Mouse (Mus musculus) liver, embryonic 15.5 days (tissue): Measurements from ENCODE around the gene Fbxo9. TPM values are rescaled to one million over a fixed set of nuclear protein-coding genes. Genes with fewer than 3 reads are reported as not detected.

Experiments used
- ATAC-seq: fragments of 200-750 bp; cut with Nextera tagmentation; 2 replicates; pipeline ENCODE4 v1.8.0; 2017; ENCODE audit warnings: moderate number of reproducible peaks, mild to moderate bottlenecking, moderate library complexity; ENCODE audit not compliant: insufficient read depth
- H3K27ac ChIP-seq: fragments of 300-500 bp; sonication (generic); replicated peaks from 2 replicates; pipeline ENCODE4 v1.5.1; 2015; ENCODE audit warnings: mild to moderate bottlenecking, inconsistent platforms
- H3K27me3 ChIP-seq: fragments of 300-500 bp; sonication (generic); 2 replicates; pipeline ENCODE4 v1.6.1; 2015; ENCODE audit warnings: mild to moderate bottlenecking, inconsistent platforms
- H3K36me3 ChIP-seq: fragments of 300-500 bp; sonication (generic); replicated peaks from 2 replicates; pipeline ENCODE4 v1.6.1; 2015; ENCODE audit warnings: moderate library complexity, mild to moderate bottlenecking, inconsistent platforms
- H3K4me1 ChIP-seq: fragments of 300-500 bp; sonication (generic); replicated peaks from 2 replicates; pipeline ENCODE4 v1.6.1; 2015; ENCODE audit warnings: inconsistent platforms
- H3K4me2 ChIP-seq: fragments of 300-500 bp; sonication (generic); 2 replicates; pipeline ENCODE4 v1.6.1; 2015; ENCODE audit warnings: moderate library complexity, mild to moderate bottlenecking, inconsistent platforms
- H3K4me3 ChIP-seq: fragments of 300-500 bp; sonication (generic); replicated peaks from 2 replicates; pipeline ENCODE4 v1.5.1; 2015; ENCODE audit warnings: mild to moderate bottlenecking, inconsistent platforms
- H3K9ac ChIP-seq: fragments of 300-500 bp; sonication (generic); 2 replicates; pipeline ENCODE4 v1.6.1; 2015; ENCODE audit warnings: moderate library complexity, mild to moderate bottlenecking, inconsistent platforms
- H3K9me3 ChIP-seq: fragments of 300-500 bp; sonication (generic); replicated peaks from 2 replicates; pipeline ENCODE4 v1.6.1; 2016; ENCODE audit warnings: inconsistent platforms
- WGBS: fragments of 180-500 bp; shearing (Covaris S2); methylation state at CpG from one replicate; pipeline ENCODE4 v1.1.7; 2015; ENCODE audit warnings: mixed read lengths; ENCODE audit not compliant: insufficient replicate concordance; 5-methylcytosine and 5-hydroxymethylcytosine counted together
- polyA plus RNA-seq: library from polyadenylated mRNA; unstranded; fragments of >200 nt; fragmentation: Nextera tagmentation; extraction: Ambion mirVana; gene quantifications from 2 replicates; pipeline ENCODE4 v1.2.1, GENCODE M21; 2015

Gene Fbxo9
- polyA plus RNA-seq, 1 experiment from 2014 or later, result 74.2 TPM

GRCm38 (mm10) chr9:78071626-78072025 is 37.2 kb downstream of the Fbxo9 start:
- Histone ChIP-seq H3K4me2 (no peak overlapping the region), H3K27me3 (no peaks in the 10 kb centered on the region), H3K4me3 (no peak overlapping the region), H3K27ac (no peak overlapping the region), H3K9me3 (no peaks in the 10 kb centered on the region), H3K36me3 (no peaks in the 10 kb centered on the region), H3K9ac (no peak overlapping the region), H3K4me1 (no peaks in the 10 kb centered on the region)
- 38% methylated on average over 4 of the region's 4 CpGs for WGBS
- ATAC-seq, result no peak

GRCm38 (mm10) chr9:78070496-78070895 is 38.4 kb downstream of the Fbxo9 start:
- Histone ChIP-seq H3K36me3 (no peaks in the 10 kb centered on the region), H3K4me1 (no peaks in the 10 kb centered on the region), H3K4me2 (no peak overlapping the region), H3K27ac (no peak overlapping the region), H3K27me3 (no peaks in the 10 kb centered on the region), H3K9ac (no peak overlapping the region), H3K9me3 (no peaks in the 10 kb centered on the region), H3K4me3 (no peak overlapping the region)
- WGBS, result 54% methylated on average over 5 of the region's 5 CpGs
- no peak for ATAC-seq

DNA sequence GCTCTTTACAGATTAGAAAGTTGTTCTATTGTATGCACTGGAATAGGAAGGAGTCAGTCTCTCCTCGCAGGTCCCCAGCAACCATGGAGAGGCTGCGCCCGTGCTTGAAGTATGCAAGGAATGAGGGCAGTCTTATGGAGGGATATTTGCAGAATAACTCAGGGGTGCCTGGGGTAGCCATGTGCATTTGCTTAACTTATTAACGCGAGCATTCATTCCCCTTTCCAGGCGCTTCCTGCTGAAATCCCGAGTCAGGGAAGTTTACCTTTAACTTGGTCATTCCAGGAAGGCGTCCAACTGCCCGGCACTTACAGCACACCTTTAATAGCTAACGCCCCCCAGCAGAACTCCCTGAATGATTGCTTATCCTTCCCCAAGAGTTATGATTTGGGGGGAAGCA is 44.7 kb downstream of the Fbxo9 start:
- Histone ChIP-seq H3K27ac (no peak overlapping the region), H3K27me3 (no peaks in the 10 kb centered on the region), H3K4me2 (no peak overlapping the region), H3K9ac (no peak overlapping the region), H3K4me3 (no peak overlapping the region), H3K4me1 (peaks cover 5% of the 10 kb centered on the region; the same call in 1 of the 2 replicates), H3K36me3 (no peaks in the 10 kb centered on the region), H3K9me3 (no peaks in the 10 kb centered on the region)
- 61% methylated on average over 10 of the region's 10 CpGs for WGBS
- no peak for ATAC-seq

DNA sequence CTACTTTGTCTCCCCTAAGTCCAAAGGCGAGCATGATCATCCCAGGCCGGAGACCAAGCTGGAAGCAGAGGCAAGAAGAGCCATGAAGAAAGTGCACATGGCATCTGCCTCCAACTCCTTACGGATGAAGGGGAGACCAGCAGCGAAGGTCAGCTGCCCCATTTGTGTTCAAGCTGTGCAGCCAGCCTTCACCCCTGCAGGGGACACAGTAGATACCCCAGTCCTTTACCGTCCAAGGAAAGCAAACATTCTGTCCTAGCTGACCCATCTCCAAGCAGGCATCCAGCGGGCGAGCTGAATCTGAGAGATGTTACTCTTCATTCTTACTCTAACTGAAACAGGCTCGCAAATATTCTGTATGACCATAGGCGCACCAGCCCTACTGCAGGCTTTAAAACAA is 46.5 kb downstream of the Fbxo9 start:
- WGBS, result 68% methylated on average over 9 of the region's 9 CpGs
- peaks cover 11% of the 10 kb centered on the region; the same call in 1 of the 2 replicates for H3K4me1 ChIP-seq
- no peak for ATAC-seq

GRCm38 (mm10) chr9:78059525-78060120 is 49.2 kb downstream of the Fbxo9 start:
- Histone ChIP-seq H3K9ac (no peak overlapping the region), H3K9me3 (no peaks in the 10 kb centered on the region), H3K27me3 (no peaks in the 10 kb centered on the region), H3K4me1 (peaks cover 11% of the 10 kb centered on the region; the same call in 1 of the 2 replicates), H3K36me3 (no peaks in the 10 kb centered on the region), H3K4me3 (no peak overlapping the region), H3K27ac (no peak overlapping the region), H3K4me2 (no peak overlapping the region)
- no peak for ATAC-seq
- 69% methylated on average over 16 of the region's 16 CpGs for WGBS

More for the DNA sequence above, 46.5 kb downstream of the Fbxo9 start:
- Histone ChIP-seq H3K4me2 (no peak overlapping the region), H3K4me3 (no peak overlapping the region), H3K27ac (no peak overlapping the region), H3K9me3 (no peaks in the 10 kb centered on the region), H3K36me3 (no peaks in the 10 kb centered on the region), H3K27me3 (no peaks in the 10 kb centered on the region), H3K9ac (no peak overlapping the region)

- no peaks in the 10 kb centered on the region for H3K27me3 ChIP-seq
Measured at GRCm38 (mm10) chr9:78054298-78054697, 54.6 kb downstream of the Fbxo9 start.

GRCm38 (mm10) chr9:78053821-78054220 is 55.0 kb downstream of the Fbxo9 start:
- Histone ChIP-seq H3K27ac (no peak overlapping the region), H3K9ac (no peak overlapping the region), H3K4me3 (no peak overlapping the region), H3K36me3 (no peaks in the 10 kb centered on the region), H3K4me2 (no peak overlapping the region), H3K9me3 (no peaks in the 10 kb centered on the region), H3K27me3 (no peaks in the 10 kb centered on the region), H3K4me1 (0 out of 2 replicates have a peak, but pooled peaks cover 2% of the 10 kb centered on the region)
- no peak for ATAC-seq
- 65% methylated on average over 8 of the region's 8 CpGs for WGBS

More at GRCm38 (mm10) chr9:78054298-78054697, 54.6 kb downstream of the Fbxo9 start:
- no peak overlapping the region for H3K4me2 ChIP-seq
- WGBS, result 72% methylated on average over 3 of the region's 3 CpGs
- H3K9ac ChIP-seq, result no peak overlapping the region
- H3K36me3 ChIP-seq, result no peaks in the 10 kb centered on the region
- H3K9me3 ChIP-seq, result no peaks in the 10 kb centered on the region
- H3K27ac ChIP-seq, result no peak overlapping the region
- no peak overlapping the region for H3K4me3 ChIP-seq
- ATAC-seq, result no peak
- H3K4me1 ChIP-seq, result 0 out of 2 replicates have a peak, but pooled peaks cover 6% of the 10 kb centered on the region

DNA sequence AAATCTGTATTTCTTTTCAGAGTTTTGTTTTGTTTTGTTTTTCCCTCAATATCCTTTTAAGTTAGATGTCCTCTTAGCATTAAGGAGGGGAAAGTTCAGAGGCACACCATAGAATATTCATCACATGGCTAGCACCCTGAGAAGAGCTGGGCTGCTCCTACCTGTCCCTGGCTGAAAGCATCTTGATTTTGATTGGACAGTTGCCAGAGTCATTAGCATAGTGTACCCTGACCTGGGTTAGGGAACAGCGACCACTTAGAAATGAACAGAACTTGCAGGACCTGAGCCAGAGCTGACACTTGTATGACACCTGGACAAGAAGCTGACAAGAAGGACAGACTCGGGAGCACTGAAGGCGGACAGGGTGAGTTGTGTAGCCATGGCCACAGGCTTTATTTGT is 57.2 kb downstream of the Fbxo9 start, which contains the start of gene Gcm1:
Gene Gcm1 (plus strand): TSS at position 248 of the 400 bp plus-strand sequence.
- no peak within 1 kb of the TSS for H3K4me2 ChIP-seq
- no peak within 1 kb of the TSS for H3K9ac ChIP-seq
- WGBS, result 68% methylated on average over 3 of the region's 3 CpGs

GRCm38 (mm10) chr9:78050452-78050970 is 58.4 kb downstream of the Fbxo9 start:
- H3K4me1 ChIP-seq, result no peaks in the 10 kb centered on the region
- H3K4me3 ChIP-seq, result no peak overlapping the region
- no peaks in the 10 kb centered on the region for H3K27me3 ChIP-seq
- no peaks in the 10 kb centered on the region for H3K36me3 ChIP-seq
- no peaks in the 10 kb centered on the region for H3K9me3 ChIP-seq
- H3K27ac ChIP-seq, result no peak overlapping the region
- WGBS, result 35% methylated on average over 5 of the region's 5 CpGs
- no peak for ATAC-seq
- no peak overlapping the region for H3K9ac ChIP-seq
- no peak overlapping the region for H3K4me2 ChIP-seq

More for the DNA sequence above, 57.2 kb downstream of the Fbxo9 start, which contains the start of gene Gcm1:
- no peaks in the 10 kb centered on the region for H3K4me1 ChIP-seq
- H3K36me3 ChIP-seq, result no peaks in the 10 kb centered on the region
- no peak within 1 kb of the TSS for H3K27ac ChIP-seq
- no peak within 1 kb of the TSS for H3K4me3 ChIP-seq
- no peak for ATAC-seq
- no peaks in the 10 kb centered on the region for H3K27me3 ChIP-seq
- H3K9me3 ChIP-seq, result no peaks in the 10 kb centered on the region

- H3K4me3 ChIP-seq, result peak overlapping the region; percentile 39
- H3K9me3 ChIP-seq, result no peaks in the 10 kb centered on the region
- no peaks in the 10 kb centered on the region for H3K36me3 ChIP-seq
- no peak overlapping the region for H3K27ac ChIP-seq
- 43% methylated on average over 20 of the region's 20 CpGs for WGBS
- H3K4me1 ChIP-seq, result no peaks in the 10 kb centered on the region
- no peak for ATAC-seq
- peak overlapping the region; percentile 38 for H3K4me2 ChIP-seq
- H3K27me3 ChIP-seq, result no peaks in the 10 kb centered on the region
- no peak overlapping the region for H3K9ac ChIP-seq
Measured at GRCm38 (mm10) chr9:78046755-78047154, 62.1 kb downstream of the Fbxo9 start.

DNA sequence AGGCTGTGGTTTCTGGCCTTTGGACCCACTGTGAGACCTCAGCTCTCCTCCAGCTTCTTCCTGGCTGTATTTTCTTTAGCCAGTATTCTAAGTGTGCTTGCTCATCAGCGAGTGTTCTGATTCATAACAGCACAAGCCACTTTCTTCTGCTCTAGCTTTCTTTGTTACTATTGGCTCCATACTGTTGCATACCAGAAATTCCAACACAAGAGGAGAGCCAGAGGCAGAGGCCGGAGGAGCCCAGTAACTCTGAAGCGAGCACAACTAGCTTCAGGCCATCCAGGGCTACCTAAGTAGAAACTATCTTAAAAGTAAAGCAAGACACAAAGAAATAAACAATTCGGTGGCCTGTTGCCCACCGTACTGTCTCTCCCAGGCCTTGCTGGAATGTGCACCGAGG is 63.7 kb downstream of the Fbxo9 start:
- no peak for ATAC-seq
- Histone ChIP-seq H3K9me3 (no peaks in the 10 kb centered on the region), H3K4me2 (no peak overlapping the region), H3K27ac (no peak overlapping the region), H3K36me3 (no peaks in the 10 kb centered on the region), H3K9ac (no peak overlapping the region), H3K4me3 (no peak overlapping the region), H3K4me1 (no peaks in the 10 kb centered on the region), H3K27me3 (no peaks in the 10 kb centered on the region)
- 70% methylated on average over 6 of the region's 6 CpGs for WGBS
